Mouse (Mus musculus) monocyte, adult 59 days (primary cell): ENCODE data around the gene Olfr1344. TPM values are rescaled to one million over a fixed set of nuclear protein-coding genes. Genes with fewer than 3 reads are reported as not detected.

ENCODE experiments used
- total RNA-seq, 2 experiments: library from RNA; stranded (reverse); gene quantifications; one replicate each; pipeline ENCODE4 v1.2.4; 2023

Gene Olfr1344
- not detected for total RNA-seq

DNA sequence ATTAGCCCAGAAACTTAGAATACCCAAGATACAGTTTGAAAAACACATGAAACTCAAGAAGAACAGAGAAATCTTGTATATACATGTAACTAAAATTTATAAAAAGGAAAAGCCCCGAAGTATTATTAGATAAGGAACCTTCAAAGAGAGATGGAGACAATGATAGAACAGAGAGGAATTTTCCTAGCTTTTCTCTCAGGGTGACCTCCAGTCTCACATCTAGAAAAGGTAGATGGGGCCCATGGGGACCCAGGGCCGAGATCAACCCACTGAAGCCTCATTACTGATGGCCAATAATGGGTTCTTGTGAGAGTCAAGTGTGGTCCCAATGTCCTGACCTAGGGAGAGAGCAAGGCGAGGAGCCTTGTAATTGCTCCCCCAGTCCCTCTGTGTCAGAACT is at the start of gene Olfr1344:
Olfr1344 (plus strand) TSS at position 301 of the 400 bp plus-strand sequence.

DNA sequence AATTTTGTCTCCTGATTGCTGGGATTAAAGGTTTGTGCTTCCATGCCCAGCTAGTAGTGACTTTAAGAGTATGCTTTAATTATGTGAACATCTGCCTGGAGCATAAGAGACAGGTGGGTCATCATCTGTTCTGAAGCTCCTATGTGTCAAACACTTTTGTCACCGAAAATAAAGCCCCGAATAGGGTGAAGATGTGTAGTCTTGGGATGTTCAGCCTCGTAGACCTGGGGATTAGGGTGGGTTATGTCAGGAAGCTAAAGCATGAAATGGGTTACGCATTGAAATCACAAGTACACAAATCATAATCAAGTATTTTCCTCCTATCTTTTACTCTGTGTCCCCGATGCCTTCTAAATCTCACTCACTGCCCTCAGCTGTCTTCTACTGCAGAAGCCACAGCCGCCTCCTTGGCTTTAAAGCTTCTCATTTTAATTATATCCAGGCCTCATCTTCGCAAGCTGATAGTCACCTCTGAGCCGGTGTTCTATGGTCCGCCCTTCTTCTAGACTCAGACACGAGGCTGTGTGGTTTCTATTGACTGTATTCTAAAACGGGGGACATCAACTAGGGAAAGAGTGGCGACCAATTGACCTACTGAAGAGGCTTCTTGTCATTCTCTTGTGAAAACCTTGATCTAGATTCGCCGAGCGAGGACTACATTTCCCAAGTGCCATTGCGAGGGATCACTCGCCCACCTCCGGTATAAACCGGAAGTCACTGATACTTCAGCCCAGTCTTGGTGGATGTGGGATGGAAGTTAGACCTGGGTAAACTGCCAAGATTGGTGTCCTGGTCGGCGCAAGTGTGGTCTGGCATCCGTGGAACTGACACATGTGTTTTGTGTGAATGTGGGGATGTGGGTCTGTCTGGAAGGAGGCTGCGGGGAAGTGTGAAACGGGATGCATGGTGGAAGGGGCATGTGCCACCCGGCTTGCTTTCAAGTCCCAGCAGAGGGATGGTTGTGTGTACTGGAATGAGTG is 40.2 kb upstream of the Olfr1344 start, which contains the start of gene Smim17:
Smim17 (plus strand) TSS at position 720 of the 980 bp plus-strand sequence.

DNA sequence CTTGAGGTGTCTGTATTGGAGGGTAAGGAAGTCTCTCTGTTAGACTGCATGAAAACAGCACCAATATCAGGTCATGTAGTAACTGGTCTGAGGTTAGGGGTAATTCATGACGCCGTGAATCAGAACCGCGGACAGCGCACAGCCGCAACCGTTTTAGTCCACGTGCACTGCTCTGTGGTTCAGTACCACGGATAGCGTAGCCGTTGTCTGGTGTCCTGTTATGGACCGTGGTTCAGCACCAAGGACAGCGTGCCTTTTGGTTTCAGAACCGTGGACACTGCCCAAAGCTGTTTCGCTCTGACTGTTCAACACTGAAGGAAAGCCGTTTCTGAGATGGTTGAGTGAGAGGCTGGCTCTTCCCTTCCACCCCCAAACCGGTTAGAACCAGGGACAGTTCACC is 28.4 kb upstream of the Olfr1344 start, which contains the start of gene Gm20715:
Gm20715 (plus strand) TSS at position 235 of the 400 bp plus-strand sequence.

DNA sequence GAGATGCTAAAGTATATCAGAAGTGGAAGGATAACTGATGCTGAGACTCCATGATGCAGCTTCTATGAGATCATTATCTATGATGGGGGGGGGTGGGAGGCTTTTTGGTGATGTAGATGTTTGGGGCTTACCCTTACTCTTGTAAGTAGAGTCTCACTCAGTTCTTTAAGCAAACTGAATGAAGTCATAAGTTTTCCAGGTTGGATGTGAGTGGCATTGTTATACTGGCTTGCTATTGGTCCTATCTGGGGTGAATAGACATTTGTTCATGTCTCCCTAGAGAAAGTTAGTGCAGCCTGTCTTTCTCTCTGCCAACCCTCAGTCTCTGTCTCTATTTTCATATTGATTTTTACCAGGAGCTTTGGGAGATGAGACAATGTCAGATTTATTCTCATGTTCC is 17.4 kb downstream of the Olfr1344 start, which contains the start of gene Olfr1336:
Olfr1336 (plus strand) TSS at position 301 of the 400 bp plus-strand sequence.

DNA sequence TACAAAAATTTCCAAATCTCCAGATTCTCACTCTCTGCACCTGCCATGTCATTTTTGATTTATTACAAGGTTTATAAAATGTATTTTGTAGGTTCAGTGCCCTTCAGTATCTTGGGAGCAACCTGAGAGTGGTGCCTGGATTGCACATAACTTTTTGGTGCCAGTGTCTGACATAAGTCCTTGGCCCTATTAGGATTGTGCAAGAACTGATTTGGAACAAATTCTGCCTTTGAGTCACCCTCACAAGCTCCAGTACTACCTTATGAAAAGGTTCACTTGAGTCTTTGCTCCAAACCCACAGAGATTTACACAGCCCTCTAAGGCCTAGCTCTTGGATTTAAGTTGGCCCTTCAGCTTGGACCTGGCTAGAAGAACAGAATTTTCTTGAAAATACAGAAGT is 28.5 kb downstream of the Olfr1344 start, which contains the start of gene Olfr1346:
Olfr1346 (plus strand) TSS at position 151 of the 400 bp plus-strand sequence.

DNA sequence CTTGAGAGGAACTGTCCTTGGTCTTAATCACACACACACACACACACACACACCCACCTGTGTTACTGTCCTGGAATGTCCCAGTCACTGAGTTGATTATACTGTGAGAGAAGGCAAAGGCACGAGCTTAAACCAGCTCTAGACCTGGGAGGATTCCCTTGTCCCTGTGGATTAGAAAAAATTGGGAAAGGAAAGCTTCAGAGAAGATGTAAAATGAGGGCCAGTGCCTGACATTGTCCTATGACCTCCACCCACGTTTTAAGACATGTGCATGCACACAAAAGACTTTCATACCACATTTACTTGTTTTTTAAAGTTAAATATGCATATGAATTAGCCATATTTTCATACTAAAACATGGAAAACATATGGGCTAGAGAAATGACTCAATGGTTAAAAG is 48.4 kb downstream of the Olfr1344 start, which contains the start of gene Olfr5:
Olfr5 (minus strand) TSS at position 101 of the 400 bp plus-strand sequence.

Other genes with a start within 250 kb of the Olfr1344 start
- gene Galp, start 241.6 kb upstream of the Olfr1344 start, total RNA-seq, result not detected
- not detected for gene Zscan5b, start 216.4 kb upstream of the Olfr1344 start, total RNA-seq
- gene Epp13, start 186.0 kb upstream of the Olfr1344 start, total RNA-seq, result not detected
- gene Zfp667, start 152.1 kb upstream of the Olfr1344 start, total RNA-seq, result 1 to 10 TPM; 1.7 to 3.0 TPM
- gene Zfp583, start 107.4 kb upstream of the Olfr1344 start, total RNA-seq, result 1 to 10 TPM; 1.4 to 1.9 TPM
- gene Gm3854, start 94.9 kb upstream of the Olfr1344 start, total RNA-seq, result not detected
- gene Zfp78, start 75.4 kb upstream of the Olfr1344 start, total RNA-seq, result 1 to 10 TPM in 1 of 2 experiments, under 1 TPM in 1; 0.89 to 1.9 TPM
- gene Zfp28, start 55.4 kb upstream of the Olfr1344 start, total RNA-seq, result 1 to 10 TPM; 1.9 to 2.9 TPM
- gene Smim17, start 40.0 kb upstream of the Olfr1344 start, total RNA-seq, result not detected
- gene Gm20715, start 28.4 kb upstream of the Olfr1344 start, total RNA-seq, result not detected
- gene Olfr1336, start 17.5 kb downstream of the Olfr1344 start, total RNA-seq, result not detected
- not detected for gene Olfr1346, start 28.4 kb downstream of the Olfr1344 start, total RNA-seq
- not detected for gene Olfr5, start 48.3 kb downstream of the Olfr1344 start, total RNA-seq
- gene Olfr1347, start 61.1 kb downstream of the Olfr1344 start, total RNA-seq, result not detected
- gene Olfr1348, start 70.1 kb downstream of the Olfr1344 start, total RNA-seq, result not detected
- gene Olfr1349, start 84.3 kb downstream of the Olfr1344 start, total RNA-seq, result not detected
- not detected for gene Olfr1350, start 126.2 kb downstream of the Olfr1344 start, total RNA-seq